Mouse (Mus musculus): ENCODE measurements at regions not wholly inside any gene's neighbourhood (a gene's known extent, or its start where the extent isn't known, plus 50 kb on each side); places are given as distances from the start of the nearest gene placed in this dataset.

- ATAC-seq (ENCODE audit: low read depth): no peak
- no peaks in the 10 kb centered on the region for H3K36me3 ChIP-seq (ENCODE audit: control insufficient read depth, insufficient read depth, low read length)
- H3K9ac ChIP-seq (replicated peaks; ENCODE audit: low read depth, low read length): no peak overlapping the region
- H3K27me3 ChIP-seq (ENCODE audit: control insufficient read depth, insufficient read depth, low read length): no peaks in the 10 kb centered on the region
- H3K27ac ChIP-seq (ENCODE audit: low read depth, low read length): no peak overlapping the region
- H3K4me2 ChIP-seq (ENCODE audit: low read depth, low read length): no peak overlapping the region
- whole genome bisulfite sequencing: 92% methylated on average over 1 of the region's 1 CpGs
- no peaks in the 10 kb centered on the region for H3K9me3 ChIP-seq (ENCODE audit: control insufficient read depth, low read length)
- H3K4me1 ChIP-seq (ENCODE audit: control insufficient read depth, insufficient read depth, low read length): no peaks in the 10 kb centered on the region
- H3K4me3 ChIP-seq (ENCODE audit: low read depth, low read length): no peak overlapping the region
Observed at GRCm38 (mm10) chr14:58225869-58226268, 155.5 kb downstream of the Fgf9 start.

DNA sequence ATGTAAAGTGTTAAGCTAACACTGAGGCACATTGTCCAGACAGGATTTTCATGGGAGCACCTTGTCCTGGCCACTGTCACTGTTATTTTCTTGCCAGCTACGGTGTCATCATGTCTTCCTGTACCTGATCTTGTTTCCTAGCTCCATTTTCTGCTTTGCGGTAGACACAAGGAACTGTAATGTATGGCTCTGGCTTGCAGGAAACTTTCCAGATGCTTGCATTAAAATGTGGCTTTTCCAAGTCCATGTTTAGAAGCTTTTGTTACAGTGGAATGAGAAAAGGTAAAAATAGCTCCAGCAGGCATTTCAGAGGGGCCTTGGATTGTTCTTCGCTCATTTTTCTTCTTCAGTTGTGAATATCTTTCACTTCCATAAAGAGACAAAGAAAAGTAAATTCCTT, 154.1 kb downstream of the Fgf9 start:
- Histone ChIP-seq H3K27ac (ENCODE audit: low read depth, low read length) (no peak overlapping the region), H3K36me3 (ENCODE audit: control insufficient read depth, insufficient read depth, low read length) (no peaks in the 10 kb centered on the region), H3K4me1 (ENCODE audit: control insufficient read depth, insufficient read depth, low read length) (no peaks in the 10 kb centered on the region), H3K4me2 (ENCODE audit: low read depth, low read length) (no peak overlapping the region), H3K4me3 (ENCODE audit: low read depth, low read length) (no peak overlapping the region), H3K27me3 (ENCODE audit: control insufficient read depth, insufficient read depth, low read length) (no peaks in the 10 kb centered on the region), H3K9me3 (ENCODE audit: control insufficient read depth, low read length) (no peaks in the 10 kb centered on the region), H3K9ac (replicated peaks; ENCODE audit: low read depth, low read length) (no peak overlapping the region)
- ATAC-seq (ENCODE audit: low read depth): no peak
- 59% methylated on average over 3 of the region's 3 CpGs for WGBS

DNA sequence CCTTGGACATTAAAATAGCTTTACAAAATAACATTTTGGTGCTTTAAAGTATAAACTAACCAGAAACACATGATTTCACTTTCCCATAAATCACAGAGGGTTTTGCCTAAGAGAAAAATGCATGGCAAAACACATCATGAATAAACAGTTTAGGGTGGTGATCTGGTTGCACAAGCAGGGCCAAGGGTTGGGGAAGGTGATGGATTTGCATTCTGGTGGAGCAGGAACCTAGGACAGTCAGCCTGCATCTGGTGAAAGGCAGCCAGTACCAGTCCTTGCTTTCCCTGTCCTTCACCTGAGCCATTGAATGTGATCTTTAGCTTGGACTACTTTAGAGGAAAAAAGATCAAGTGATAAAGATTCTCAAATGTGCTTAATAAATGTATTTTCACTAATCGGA, 138.1 kb downstream of the Fgf9 start:
- WGBS: 93% methylated on average over 1 of the region's 1 CpGs

DNA sequence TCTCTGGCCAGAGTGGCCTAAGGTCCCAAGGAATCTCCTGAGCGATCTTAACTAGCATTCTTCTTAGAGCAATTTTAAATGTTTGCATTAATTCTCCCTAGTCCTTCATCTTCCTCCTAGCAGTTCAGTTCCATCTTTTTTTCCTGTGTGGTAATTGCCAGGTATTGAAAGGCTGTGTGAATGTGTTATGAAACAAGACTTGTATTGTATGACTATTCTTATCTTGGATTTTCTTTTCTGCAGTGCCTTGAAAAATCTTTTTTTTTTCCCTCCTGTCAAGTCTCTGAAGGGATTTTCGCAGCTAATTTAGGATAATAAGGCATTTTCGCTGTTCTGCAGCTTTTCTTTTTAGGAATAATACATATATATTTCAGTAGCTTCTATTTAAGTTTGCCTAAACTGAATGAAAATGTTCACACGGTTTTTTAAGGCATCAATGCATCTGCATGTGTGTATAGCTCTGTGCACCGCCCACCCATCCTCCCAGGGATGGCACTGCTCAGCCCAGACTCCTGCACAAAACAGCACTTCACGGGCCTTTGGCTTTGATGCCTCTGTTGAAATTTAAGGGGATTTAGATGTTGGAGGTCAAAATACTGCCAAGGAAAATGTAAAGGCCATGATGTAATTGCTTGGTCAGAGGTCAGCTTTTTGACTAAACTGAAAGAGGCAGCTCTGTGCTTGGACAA, 132.4 kb downstream of the Fgf9 start:
- 30% methylated on average over 6 of the region's 6 CpGs for WGBS

More for the DNA sequence above, 138.1 kb downstream of the Fgf9 start:
- no peaks in the 10 kb centered on the region for H3K4me1 ChIP-seq (ENCODE audit: control insufficient read depth, insufficient read depth, low read length)
- H3K9me3 ChIP-seq (ENCODE audit: control insufficient read depth, low read length): no peaks in the 10 kb centered on the region
- H3K4me2 ChIP-seq (ENCODE audit: low read depth, low read length): no peak overlapping the region
- ATAC-seq (ENCODE audit: low read depth): no peak
- no peaks in the 10 kb centered on the region for H3K36me3 ChIP-seq (ENCODE audit: control insufficient read depth, insufficient read depth, low read length)
- no peak overlapping the region for H3K27ac ChIP-seq (ENCODE audit: low read depth, low read length)
- no peak overlapping the region for H3K9ac ChIP-seq (replicated peaks; ENCODE audit: low read depth, low read length)
- H3K4me3 ChIP-seq (ENCODE audit: low read depth, low read length): no peak overlapping the region
- H3K27me3 ChIP-seq (ENCODE audit: control insufficient read depth, insufficient read depth, low read length): no peaks in the 10 kb centered on the region

GRCm38 (mm10) chr14:58189948-58190347, 119.6 kb downstream of the Fgf9 start:
- H3K27me3 ChIP-seq (ENCODE audit: control insufficient read depth, insufficient read depth, low read length): no peaks in the 10 kb centered on the region
- H3K4me1 ChIP-seq (ENCODE audit: control insufficient read depth, insufficient read depth, low read length): no peaks in the 10 kb centered on the region
- no peak overlapping the region for H3K4me2 ChIP-seq (ENCODE audit: low read depth, low read length)
- WGBS: 76% methylated on average over 15 of the region's 15 CpGs
- no peaks in the 10 kb centered on the region for H3K9me3 ChIP-seq (ENCODE audit: control insufficient read depth, low read length)
- ATAC-seq (ENCODE audit: low read depth): no peak
- H3K27ac ChIP-seq (ENCODE audit: low read depth, low read length): no peak overlapping the region
- no peaks in the 10 kb centered on the region for H3K36me3 ChIP-seq (ENCODE audit: control insufficient read depth, insufficient read depth, low read length)
- H3K4me3 ChIP-seq (ENCODE audit: low read depth, low read length): no peak overlapping the region
- no peak overlapping the region for H3K9ac ChIP-seq (replicated peaks; ENCODE audit: low read depth, low read length)

More for the DNA sequence above, 132.4 kb downstream of the Fgf9 start:
- Histone ChIP-seq H3K4me3 (ENCODE audit: low read depth, low read length) (no peak overlapping the region), H3K9ac (replicated peaks; ENCODE audit: low read depth, low read length) (no peak overlapping the region), H3K36me3 (ENCODE audit: control insufficient read depth, insufficient read depth, low read length) (no peaks in the 10 kb centered on the region), H3K27me3 (ENCODE audit: control insufficient read depth, insufficient read depth, low read length) (no peaks in the 10 kb centered on the region), H3K4me1 (ENCODE audit: control insufficient read depth, insufficient read depth, low read length) (no peaks in the 10 kb centered on the region), H3K27ac (ENCODE audit: low read depth, low read length) (no peak overlapping the region), H3K9me3 (ENCODE audit: control insufficient read depth, low read length) (no peaks in the 10 kb centered on the region), H3K4me2 (ENCODE audit: low read depth, low read length) (no peak overlapping the region)
- ATAC-seq (ENCODE audit: low read depth): no peak

GRCm38 (mm10) chr14:58182869-58183268, 112.5 kb downstream of the Fgf9 start:
- Histone ChIP-seq H3K27ac (ENCODE audit: low read depth, low read length) (no peak overlapping the region), H3K9me3 (ENCODE audit: control insufficient read depth, low read length) (no peaks in the 10 kb centered on the region), H3K4me2 (ENCODE audit: low read depth, low read length) (no peak overlapping the region), H3K27me3 (ENCODE audit: control insufficient read depth, insufficient read depth, low read length) (no peaks in the 10 kb centered on the region), H3K9ac (replicated peaks; ENCODE audit: low read depth, low read length) (no peak overlapping the region), H3K4me1 (ENCODE audit: control insufficient read depth, insufficient read depth, low read length) (no peaks in the 10 kb centered on the region), H3K4me3 (ENCODE audit: low read depth, low read length) (no peak overlapping the region), H3K36me3 (ENCODE audit: control insufficient read depth, insufficient read depth, low read length) (no peaks in the 10 kb centered on the region)
- WGBS: 64% methylated on average over 5 of the region's 5 CpGs
- ATAC-seq (ENCODE audit: low read depth): no peak

DNA sequence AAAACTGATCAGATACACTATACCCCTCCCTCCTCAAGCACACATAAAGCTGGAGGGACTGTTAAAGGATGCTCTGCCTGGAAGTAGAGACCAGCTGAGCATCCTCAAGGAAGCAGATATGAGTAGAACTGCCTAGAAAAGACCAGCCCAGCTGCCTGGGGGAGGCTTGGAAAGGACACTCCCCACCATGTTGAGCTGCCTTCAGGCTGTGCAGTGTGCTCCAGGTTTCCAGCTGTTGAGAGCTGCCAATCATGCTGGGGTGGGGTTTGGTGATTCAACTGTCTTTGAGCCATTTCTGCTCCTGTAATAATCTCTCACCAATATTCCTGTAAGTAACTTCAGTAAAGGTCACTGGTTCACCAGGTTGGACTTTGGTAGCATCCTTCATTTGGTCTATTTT, 110.4 kb downstream of the Fgf9 start:
- no peaks in the 10 kb centered on the region for H3K4me1 ChIP-seq (ENCODE audit: control insufficient read depth, insufficient read depth, low read length)
- no peaks in the 10 kb centered on the region for H3K9me3 ChIP-seq (ENCODE audit: control insufficient read depth, low read length)
- H3K9ac ChIP-seq (replicated peaks; ENCODE audit: low read depth, low read length): no peak overlapping the region
- H3K4me2 ChIP-seq (ENCODE audit: low read depth, low read length): no peak overlapping the region
- ATAC-seq (ENCODE audit: low read depth): no peak
- H3K4me3 ChIP-seq (ENCODE audit: low read depth, low read length): no peak overlapping the region
- no peaks in the 10 kb centered on the region for H3K27me3 ChIP-seq (ENCODE audit: control insufficient read depth, insufficient read depth, low read length)
- H3K27ac ChIP-seq (ENCODE audit: low read depth, low read length): no peak overlapping the region
- no peaks in the 10 kb centered on the region for H3K36me3 ChIP-seq (ENCODE audit: control insufficient read depth, insufficient read depth, low read length)

DNA sequence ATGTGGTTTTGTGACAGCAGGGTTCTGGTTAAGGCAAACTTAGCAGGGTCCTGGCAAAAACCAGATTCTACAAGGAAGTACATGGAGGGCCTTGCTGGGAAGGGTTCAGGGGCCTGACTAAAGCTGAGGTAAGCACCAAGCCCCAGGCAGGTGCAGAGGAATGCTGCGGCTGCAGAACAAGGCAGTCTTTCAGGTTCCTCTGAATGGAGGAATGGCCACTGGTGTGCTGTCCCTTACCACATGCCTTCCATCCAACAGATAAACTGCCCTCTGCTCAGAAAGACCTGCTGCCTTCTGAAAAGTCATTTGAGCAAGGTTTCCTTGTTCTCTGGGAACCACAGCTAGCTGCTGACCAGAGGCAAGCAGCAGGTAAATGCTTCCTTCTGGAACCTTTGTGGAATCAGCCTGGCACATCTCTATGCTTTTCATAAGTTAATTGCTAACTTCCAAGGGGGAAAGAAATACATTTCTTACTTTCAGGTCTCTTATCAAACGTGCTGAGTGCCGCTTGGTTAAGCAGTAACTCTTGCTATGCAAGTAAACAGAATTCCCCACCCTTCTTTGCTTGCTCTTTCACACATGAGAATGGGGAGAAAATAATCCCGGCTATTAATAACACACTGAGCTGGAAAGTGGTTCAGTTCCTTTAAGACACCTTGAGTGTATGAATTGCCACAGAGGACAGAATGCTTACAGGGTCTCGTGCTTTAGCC, 105.5 kb downstream of the Fgf9 start:
- H3K4me1 ChIP-seq (ENCODE audit: control insufficient read depth, insufficient read depth, low read length): no peaks in the 10 kb centered on the region
- no peak for ATAC-seq (ENCODE audit: low read depth)

DNA sequence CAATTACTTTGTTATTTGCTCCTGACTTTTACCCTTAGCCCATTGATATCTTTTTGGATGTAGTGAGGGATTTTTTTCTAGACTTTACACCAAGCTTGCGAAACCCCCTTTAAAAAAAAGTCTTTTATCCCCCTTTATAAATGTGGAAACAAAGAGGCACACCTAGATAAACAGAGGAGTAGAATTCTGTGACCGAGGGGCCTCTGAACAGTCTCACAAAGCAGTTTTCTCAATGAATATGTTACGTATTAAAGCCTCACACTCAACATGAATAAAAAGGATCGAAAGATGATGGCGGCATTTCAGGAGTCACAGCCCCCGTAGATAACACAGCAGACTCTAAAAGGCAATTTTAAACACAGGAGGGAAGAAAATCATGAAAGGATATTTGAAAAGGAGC, 104.2 kb downstream of the Fgf9 start:
- H3K27ac ChIP-seq (ENCODE audit: low read depth, low read length): no peak overlapping the region
- 81% methylated on average over 6 of the region's 6 CpGs for WGBS
- no peak for ATAC-seq (ENCODE audit: low read depth)
- no peaks in the 10 kb centered on the region for H3K36me3 ChIP-seq (ENCODE audit: control insufficient read depth, insufficient read depth, low read length)
- H3K9me3 ChIP-seq (ENCODE audit: control insufficient read depth, low read length): no peaks in the 10 kb centered on the region
- H3K27me3 ChIP-seq (ENCODE audit: control insufficient read depth, insufficient read depth, low read length): no peaks in the 10 kb centered on the region
- no peaks in the 10 kb centered on the region for H3K4me1 ChIP-seq (ENCODE audit: control insufficient read depth, insufficient read depth, low read length)
- H3K4me2 ChIP-seq (ENCODE audit: low read depth, low read length): no peak overlapping the region
- H3K4me3 ChIP-seq (ENCODE audit: low read depth, low read length): no peak overlapping the region
- no peak overlapping the region for H3K9ac ChIP-seq (replicated peaks; ENCODE audit: low read depth, low read length)

More for the DNA sequence above, 105.5 kb downstream of the Fgf9 start:
- Histone ChIP-seq H3K9me3 (ENCODE audit: control insufficient read depth, low read length) (no peaks in the 10 kb centered on the region), H3K9ac (replicated peaks; ENCODE audit: low read depth, low read length) (no peak overlapping the region), H3K4me2 (ENCODE audit: low read depth, low read length) (no peak overlapping the region), H3K27ac (ENCODE audit: low read depth, low read length) (no peak overlapping the region), H3K36me3 (ENCODE audit: control insufficient read depth, insufficient read depth, low read length) (no peaks in the 10 kb centered on the region), H3K27me3 (ENCODE audit: control insufficient read depth, insufficient read depth, low read length) (no peaks in the 10 kb centered on the region), H3K4me3 (ENCODE audit: low read depth, low read length) (no peak overlapping the region)
- 90% methylated on average over 5 of the region's 5 CpGs for WGBS
